Mouse (Mus musculus) midbrain, postnatal 0 days (tissue): ENCODE measurements around the gene Ano3. TPM values are rescaled to one million over a fixed set of nuclear protein-coding genes. Genes with fewer than 3 reads are reported as not detected.

Experiments used
- ATAC-seq: fragments of 200-750 bp; cut with Nextera tagmentation; 2 replicates; pipeline ENCODE4 v1.8.0; 2017; ENCODE audit warnings: moderate number of reproducible peaks, mild to moderate bottlenecking, moderate TSS enrichment, moderate library complexity; ENCODE audit not compliant: low FRiP score
- DNase-seq: peaks from one replicate; pipeline ENCODE4 v3.0.0-alpha.2; 2015; ENCODE audit warnings: low spot score
- H3K27ac ChIP-seq: fragments of 300-500 bp; sonication (generic); 2 replicates; pipeline ENCODE4 v1.5.1; 2014; ENCODE audit warnings: low read depth, mild to moderate bottlenecking, low read length, mixed read lengths
- H3K27me3 ChIP-seq: fragments of 300-500 bp; sonication (generic); 2 replicates; pipeline ENCODE4 v1.6.1; 2014; ENCODE audit warnings: low read length, control low read depth, mixed read lengths; ENCODE audit not compliant: insufficient read depth
- H3K36me3 ChIP-seq: fragments of 300-500 bp; sonication (generic); 2 replicates; pipeline ENCODE4 v1.6.1; 2014; ENCODE audit warnings: low read length, control low read depth, mixed read lengths; ENCODE audit not compliant: insufficient read depth
- H3K4me1 ChIP-seq: fragments of 300-500 bp; sonication (generic); 2 replicates; pipeline ENCODE4 v1.6.1; 2014; ENCODE audit warnings: mild to moderate bottlenecking, control low read depth, antibody characterized with exemption, low read length, mixed read lengths; ENCODE audit not compliant: insufficient read depth
- H3K4me2 ChIP-seq: fragments of 300-500 bp; sonication (generic); 2 replicates; pipeline ENCODE4 v1.6.1; 2014; ENCODE audit warnings: low read depth, mild to moderate bottlenecking, low read length, mixed read lengths; ENCODE audit not compliant: poor library complexity, severe bottlenecking
- H3K4me3 ChIP-seq: fragments of 300-500 bp; sonication (generic); 2 replicates; pipeline ENCODE4 v1.5.1; 2014; ENCODE audit warnings: low read depth, mild to moderate bottlenecking, low read length, moderate library complexity
- H3K9ac ChIP-seq: fragments of 300-500 bp; sonication (generic); replicated peaks from 2 replicates; pipeline ENCODE4 v1.6.1; 2014; ENCODE audit warnings: mild to moderate bottlenecking, low read length, moderate library complexity, mixed read lengths; ENCODE audit not compliant: poor library complexity, severe bottlenecking
- H3K9me3 ChIP-seq: fragments of 300-500 bp; sonication (generic); 2 replicates; pipeline ENCODE4 v1.6.1; 2016; ENCODE audit warnings: low read length, control low read depth
- CTCF ChIP-seq: IDR thresholded peaks from 2 replicates; pipeline ENCODE4 v1.5.1; 2016; ENCODE audit warnings: antibody characterized with exemption, mild to moderate bottlenecking
- WGBS: fragments of 180-500 bp; shearing (Covaris S2); extraction: QIAGEN DNeasy Blood & Tissue Kit; methylation state at CpG from one replicate; pipeline ENCODE4 v1.1.7; 2014; 5-methylcytosine and 5-hydroxymethylcytosine counted together
- polyA plus RNA-seq: library from polyadenylated mRNA; unstranded; fragments of >200 nt; fragmentation: Nextera tagmentation; extraction: Ambion mirVana; gene quantifications from 2 replicates; pipeline ENCODE4 v1.2.1, GENCODE M21; 2015
- total RNA-seq: library from RNA; depleted of rRNA; stranded (reverse); fragments of >200 nt; gene quantifications from 2 replicates; pipeline ENCODE4 v1.2.3, GENCODE M21; 2014

The Ano3 gene
- total and polyA plus RNA-seq, 2 experiments from 2014 or later, result 0.66 to 0.70 TPM

DNA sequence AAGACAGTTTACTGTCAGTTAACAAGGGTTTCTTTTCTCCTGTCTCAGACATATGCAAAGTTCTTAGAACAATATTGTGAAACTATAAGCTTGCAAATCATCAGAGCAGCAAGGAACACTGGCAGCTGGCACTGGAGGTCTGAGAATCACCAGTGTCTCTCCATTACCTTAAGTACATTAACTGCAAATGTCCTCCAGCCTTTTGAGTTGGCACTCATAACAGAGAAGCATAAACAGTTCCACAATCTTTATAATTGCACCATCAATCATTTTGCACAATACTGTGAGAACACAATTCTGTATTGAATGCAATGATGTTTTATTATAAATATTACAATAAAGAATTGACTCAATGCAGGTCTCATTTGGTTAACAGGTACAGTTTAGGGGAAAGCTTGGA is 15.0 kb downstream of the Ano3 start:
- Histone ChIP-seq H3K27me3 (no peaks in the 10 kb centered on the region), H3K9me3 (no peaks in the 10 kb centered on the region), H3K4me3 (no peak overlapping the region), H3K4me1 (no peaks in the 10 kb centered on the region), H3K4me2 (no peak overlapping the region), H3K27ac (no peak overlapping the region), H3K36me3 (no peaks in the 10 kb centered on the region), H3K9ac (no peak overlapping the region)
- ATAC-seq, result no peak
- no peak for TF ChIP-seq CTCF
- peak; percentile 5 for DNase-seq

- Histone ChIP-seq H3K9ac (no peak overlapping the region), H3K4me2 (no peak overlapping the region), H3K9me3 (no peaks in the 10 kb centered on the region), H3K27me3 (no peaks in the 10 kb centered on the region), H3K36me3 (no peaks in the 10 kb centered on the region), H3K27ac (no peak overlapping the region), H3K4me3 (no peak overlapping the region), H3K4me1 (no peaks in the 10 kb centered on the region)
- peak; percentile 36 for DNase-seq
- no peak for TF ChIP-seq CTCF
- ATAC-seq, result no peak
These were observed 21.6 kb downstream of the Ano3 start for GRCm38 (mm10) chr2:110929126-110929525.

- no peak overlapping the region for H3K4me3 ChIP-seq
- no peak overlapping the region for H3K27ac ChIP-seq
- no peaks in the 10 kb centered on the region for H3K4me1 ChIP-seq
- no peaks in the 10 kb centered on the region for H3K27me3 ChIP-seq
- 61% methylated on average over 2 of the region's 2 CpGs for WGBS
- TF ChIP-seq CTCF, result no peak
- DNase-seq (peak; percentile 28), ATAC-seq (no peak)
- no peaks in the 10 kb centered on the region for H3K9me3 ChIP-seq
- H3K36me3 ChIP-seq, result no peaks in the 10 kb centered on the region
- H3K9ac ChIP-seq, result no peak overlapping the region
- H3K4me2 ChIP-seq, result no peak overlapping the region
These were observed 41.2 kb downstream of the Ano3 start for GRCm38 (mm10) chr2:110909506-110909905.

DNA sequence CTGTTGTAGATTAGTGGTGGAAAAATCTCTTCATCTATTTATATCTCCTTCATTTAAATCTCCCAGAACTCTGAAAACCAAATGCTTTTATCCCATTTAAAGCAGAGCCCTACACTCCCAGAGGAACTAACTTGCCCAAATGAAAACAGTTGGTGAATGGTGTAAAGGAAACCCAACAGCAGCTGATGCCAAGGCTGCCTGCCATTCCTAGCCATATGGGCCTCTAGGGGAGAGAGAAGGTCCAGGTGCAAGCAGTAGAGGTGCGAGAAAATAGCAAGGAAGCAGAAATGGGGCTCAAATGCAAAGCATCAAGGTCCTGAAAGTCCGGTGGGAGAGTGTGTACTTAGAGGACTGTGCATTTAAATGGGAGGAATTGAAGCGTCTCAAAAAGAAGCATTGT is 44.2 kb downstream of the Ano3 start:
- DNase-seq (peak; percentile 14), ATAC-seq (no peak)
- H3K4me3 ChIP-seq, result no peak overlapping the region
- no peak overlapping the region for H3K4me2 ChIP-seq
- no peak overlapping the region for H3K9ac ChIP-seq
- no peaks in the 10 kb centered on the region for H3K27me3 ChIP-seq
- no peak for TF ChIP-seq CTCF
- no peaks in the 10 kb centered on the region for H3K4me1 ChIP-seq
- no peak overlapping the region for H3K27ac ChIP-seq
- no peaks in the 10 kb centered on the region for H3K9me3 ChIP-seq
- WGBS, result 48% methylated on average over 3 of the region's 3 CpGs
- no peaks in the 10 kb centered on the region for H3K36me3 ChIP-seq

DNA sequence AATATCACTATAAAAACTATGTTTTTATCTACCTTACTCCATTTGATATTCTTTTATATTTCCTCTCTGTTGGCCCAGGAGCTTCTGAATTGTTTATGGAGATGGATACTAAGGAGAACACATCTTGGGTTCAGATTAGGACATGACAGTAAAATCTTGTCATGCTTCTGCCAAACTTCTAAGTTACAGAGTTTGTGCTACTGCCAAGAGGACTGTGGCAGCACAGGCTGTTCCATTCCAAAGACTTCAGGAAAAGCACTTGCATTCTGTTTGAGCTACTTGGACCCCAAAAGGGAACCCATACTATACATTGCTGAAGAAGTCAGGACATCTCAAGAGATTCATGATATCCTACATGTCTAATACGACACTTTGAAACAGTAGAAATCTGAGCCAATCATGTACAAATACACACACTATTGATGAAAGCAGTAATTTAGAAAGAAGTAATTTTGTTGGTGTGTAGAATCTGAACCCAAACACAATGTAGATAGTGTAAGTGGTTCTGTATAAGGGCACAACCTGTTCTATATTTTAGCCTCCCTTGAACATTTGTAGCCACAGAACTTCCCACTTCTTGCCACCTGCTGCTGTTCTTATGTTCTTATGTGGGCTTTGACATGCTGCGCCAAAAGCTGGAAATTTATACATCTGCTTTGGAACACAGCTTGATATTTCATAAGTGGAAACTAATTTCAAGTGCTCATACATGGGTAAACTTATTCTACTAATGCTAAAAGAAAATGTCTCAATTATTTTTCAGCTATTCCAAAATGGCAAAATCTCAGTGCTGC is 54.0 kb downstream of the Ano3 start:
- ATAC-seq (no peak), DNase-seq (no peak)
- TF ChIP-seq CTCF, result no peak
- Histone ChIP-seq H3K36me3 (no peaks in the 10 kb centered on the region), H3K9ac (no peak overlapping the region), H3K27ac (no peak overlapping the region), H3K4me2 (no peak overlapping the region), H3K4me3 (no peak overlapping the region), H3K9me3 (no peaks in the 10 kb centered on the region), H3K4me1 (no peaks in the 10 kb centered on the region), H3K27me3 (no peaks in the 10 kb centered on the region)
- 91% methylated on average over 2 of the region's 2 CpGs for WGBS

GRCm38 (mm10) chr2:110871650-110872049 is 79.1 kb downstream of the Ano3 start:
- no peak overlapping the region for H3K27ac ChIP-seq
- H3K4me3 ChIP-seq, result no peak overlapping the region
- DNase-seq (no peak), ATAC-seq (no peak)
- 84% methylated on average over 4 of the region's 4 CpGs for WGBS
- H3K9me3 ChIP-seq, result no peaks in the 10 kb centered on the region
- TF ChIP-seq CTCF, result no peak
- H3K4me1 ChIP-seq, result no peaks in the 10 kb centered on the region
- H3K9ac ChIP-seq, result no peak overlapping the region
- H3K4me2 ChIP-seq, result no peak overlapping the region
- H3K27me3 ChIP-seq, result no peaks in the 10 kb centered on the region
- H3K36me3 ChIP-seq, result no peaks in the 10 kb centered on the region
